Mouse (Mus musculus) heart, embryonic 14.5 days (tissue): Measurements from ENCODE around the gene Ntng1. TPM values are rescaled to one million over a fixed set of nuclear protein-coding genes. Genes with fewer than 3 reads are reported as not detected.

Source experiments
- ATAC-seq: fragments of 200-750 bp; cut with Nextera tagmentation; 2 replicates; pipeline ENCODE4 v1.8.0; 2017; ENCODE audit warnings: low read depth, moderate TSS enrichment; ENCODE audit not compliant: insufficient number of reproducible peaks, insufficient read depth, low FRiP score
- H3K27ac ChIP-seq, 2 experiments: fragments of 200-500 bp in 1 of 2; fragments of 300-500 bp in 1 of 2; sonication (generic) in 1 of 2; replicated peaks in 1 of 2; 2 replicates each; pipeline ENCODE4 v1.5.1; 2012 to 2014; ENCODE audit warnings: low read depth in 2 of 2, low read length in 2 of 2, control low read depth in 1 of 2, mild to moderate bottlenecking in 1 of 2, mixed read lengths in 1 of 2; ENCODE audit not compliant: control insufficient read depth in 1 of 2, insufficient read depth in 1 of 2
- H3K27me3 ChIP-seq: fragments of 300-500 bp; sonication (generic); 2 replicates; pipeline ENCODE4 v1.6.1; 2014; ENCODE audit warnings: mild to moderate bottlenecking, low read length, control low read depth; ENCODE audit not compliant: control insufficient read depth, insufficient read depth
- H3K36me3 ChIP-seq: fragments of 300-500 bp; sonication (generic); 2 replicates; pipeline ENCODE4 v1.6.1; 2014; ENCODE audit warnings: mild to moderate bottlenecking, control low read depth, low read length, mixed read lengths; ENCODE audit not compliant: control insufficient read depth, insufficient read depth
- H3K4me1 ChIP-seq, 2 experiments: fragments of 200-500 bp in 1 of 2; fragments of 300-500 bp in 1 of 2; sonication (generic) in 1 of 2; 2 replicates each; pipeline ENCODE4 v1.6.1; 2012 to 2014; ENCODE audit warnings: low read length in 2 of 2, control low read depth in 1 of 2, mixed read lengths in 1 of 2; ENCODE audit not compliant: control insufficient read depth in 2 of 2, insufficient read depth in 2 of 2
- H3K4me2 ChIP-seq: fragments of 300-500 bp; sonication (generic); 2 replicates; pipeline ENCODE4 v1.6.1; 2014; ENCODE audit warnings: mild to moderate bottlenecking, low read length
- H3K4me3 ChIP-seq, 2 experiments: fragments of 200-500 bp in 1 of 2; fragments of 300-500 bp in 1 of 2; sonication (generic) in 1 of 2; 2 replicates each; pipeline ENCODE4 v1.5.1; 2012 to 2014; ENCODE audit warnings: low read length in 2 of 2, mild to moderate bottlenecking in 2 of 2, control low read depth in 1 of 2, low read depth in 1 of 2, moderate library complexity in 1 of 2; ENCODE audit not compliant: control insufficient read depth in 1 of 2, insufficient read depth in 1 of 2
- H3K9ac ChIP-seq: fragments of 300-500 bp; sonication (generic); 2 replicates; pipeline ENCODE4 v1.6.1; 2014; ENCODE audit warnings: mild to moderate bottlenecking, low read length
- H3K9me3 ChIP-seq: fragments of 300-500 bp; sonication (generic); 2 replicates; pipeline ENCODE4 v1.6.1; 2016; ENCODE audit warnings: low read length, control low read depth; ENCODE audit not compliant: control insufficient read depth
- WGBS: fragments of 180-500 bp; shearing (Covaris S2); extraction: QIAGEN DNeasy Blood & Tissue Kit; methylation state at CpG from one replicate; pipeline ENCODE4 v1.1.7; 2014; 5-methylcytosine and 5-hydroxymethylcytosine counted together
- polyA plus RNA-seq: library from polyadenylated mRNA; unstranded; fragments of >200 nt; fragmentation: Nextera tagmentation; extraction: Ambion mirVana; gene quantifications from 2 replicates; pipeline ENCODE4 v1.2.1, GENCODE M21; 2014

The Ntng1 gene
- polyA plus RNA-seq, 1 experiment from 2014 or later, result 0.26 TPM

GRCm38 (mm10) chr3:109804145-109804544 lies 339.7 kb downstream of the Ntng1 start:
- Histone ChIP-seq H3K4me3 (no peak overlapping the region), H3K36me3 (no peaks in the 10 kb centered on the region), H3K27me3 (no peaks in the 10 kb centered on the region), H3K9ac (no peak overlapping the region), H3K4me2 (no peak overlapping the region), H3K27ac (no peak overlapping the region), H3K4me1 (no peaks in the 10 kb centered on the region), H3K9me3 (no peaks in the 10 kb centered on the region)
- no peak for ATAC-seq
- 81% methylated on average over 2 of the region's 2 CpGs for WGBS

GRCm38 (mm10) chr3:109803616-109804015 lies 340.2 kb downstream of the Ntng1 start:
- Histone ChIP-seq H3K9me3 (no peaks in the 10 kb centered on the region), H3K27ac (no peak overlapping the region), H3K9ac (no peak overlapping the region), H3K36me3 (no peaks in the 10 kb centered on the region), H3K27me3 (no peaks in the 10 kb centered on the region), H3K4me3 (no peak overlapping the region), H3K4me2 (no peak overlapping the region), H3K4me1 (no peaks in the 10 kb centered on the region)
- ATAC-seq, result no peak
- 55% methylated on average over 3 of the region's 3 CpGs for WGBS

- no peak for ATAC-seq
These were observed 346.5 kb downstream of the Ntng1 start for GRCm38 (mm10) chr3:109797354-109797753.

GRCm38 (mm10) chr3:109783231-109783630 lies 360.6 kb downstream of the Ntng1 start:
- Histone ChIP-seq H3K4me3 (no peak overlapping the region), H3K27ac (no peak overlapping the region), H3K4me2 (peak overlapping the region; percentile 94; the same call in 1 of the 2 replicates), H3K9ac (no peak overlapping the region), H3K36me3 (no peaks in the 10 kb centered on the region), H3K9me3 (no peaks in the 10 kb centered on the region), H3K27me3 (no peaks in the 10 kb centered on the region), H3K4me1 (peaks cover 3 to 5% of the 10 kb centered on the region in 2 experiments; a peak in 3 of 4 replicates)
- 55% methylated on average over 5 of the region's 5 CpGs for WGBS
- ATAC-seq, result no peak

More at GRCm38 (mm10) chr3:109797354-109797753, 346.5 kb downstream of the Ntng1 start:
- Histone ChIP-seq H3K27ac (no peak overlapping the region), H3K9me3 (no peaks in the 10 kb centered on the region), H3K27me3 (no peaks in the 10 kb centered on the region), H3K36me3 (no peaks in the 10 kb centered on the region), H3K4me1 (no peaks in the 10 kb centered on the region), H3K4me3 (no peak overlapping the region), H3K4me2 (no peak overlapping the region), H3K9ac (no peak overlapping the region)
- 67% methylated on average over 11 of the region's 11 CpGs for WGBS

- Histone ChIP-seq H3K4me1 (peaks cover 3 to 5% of the 10 kb centered on the region in 2 experiments; a peak in 3 of 4 replicates), H3K27ac (no peak overlapping the region), H3K27me3 (no peaks in the 10 kb centered on the region), H3K9ac (peak overlapping the region; percentile 61), H3K4me3 (peak overlapping the region; percentile 43 to 53), H3K4me2 (peak overlapping the region; percentile 94), H3K9me3 (no peaks in the 10 kb centered on the region), H3K36me3 (no peaks in the 10 kb centered on the region)
- WGBS, result 2% methylated on average over 27 of the region's 27 CpGs
- no peak for ATAC-seq
These were observed 361.4 kb downstream of the Ntng1 start for GRCm38 (mm10) chr3:109782289-109782951.

- Histone ChIP-seq H3K4me1 (peaks cover 3 to 5% of the 10 kb centered on the region in 2 experiments; a peak in 3 of 4 replicates), H3K9me3 (no peaks in the 10 kb centered on the region), H3K4me3 (peak overlapping the region; percentile 43 to 53; a peak in 3 of 4 replicates), H3K27me3 (no peaks in the 10 kb centered on the region), H3K9ac (peak overlapping the region; percentile 61; the same call in 1 of the 2 replicates), H3K36me3 (no peaks in the 10 kb centered on the region), H3K4me2 (peak overlapping the region; percentile 94), H3K27ac (no peak overlapping the region)
- WGBS, result 60% methylated on average over 7 of the region's 7 CpGs
- ATAC-seq, result no peak
These were observed 361.9 kb downstream of the Ntng1 start for GRCm38 (mm10) chr3:109781917-109782288.

- Histone ChIP-seq H3K9me3 (no peaks in the 10 kb centered on the region), H3K36me3 (no peaks in the 10 kb centered on the region), H3K27me3 (no peaks in the 10 kb centered on the region), H3K4me3 (no peak overlapping the region), H3K4me2 (no peak overlapping the region), H3K9ac (no peak overlapping the region), H3K27ac (no peak overlapping the region), H3K4me1 (peaks cover 4 to 17% of the 10 kb centered on the region in 2 experiments; a peak in 3 of 4 replicates)
- no peak for ATAC-seq
- 78% methylated on average over 2 of the region's 2 CpGs for WGBS
These were observed 368.6 kb downstream of the Ntng1 start for GRCm38 (mm10) chr3:109775200-109775599.
